Mouse (Mus musculus): ENCODE measurements around the gene Bbs7.

The Bbs7 gene

GRCm38 (mm10) chr3:36563666-36564065 lies 49.6 kb downstream of the Bbs7 start:
- H3K27me3 ChIP-seq (ENCODE audit: insufficient read depth, low read length), result no peaks in the 10 kb centered on the region
- H3K4me3 ChIP-seq (replicated peaks; ENCODE audit: low read length), result no peak overlapping the region
- TF ChIP-seq CTCF (conservative IDR thresholded peaks at IDR 0.05; ENCODE audit: low read length) (no peak), NANOG (IDR thresholded peaks at IDR 0.05; ENCODE audit: borderline replicate concordance, low read length) (no peak), POU5F1 (IDR thresholded peaks at IDR 0.05; ENCODE audit: borderline replicate concordance, low read length) (no peak)
- H3K9me3 ChIP-seq (ENCODE audit: low read length), result no peaks in the 10 kb centered on the region
- peaks cover 4% of the 10 kb centered on the region; the same call in 1 of the 2 replicates for H3K4me1 ChIP-seq (replicated peaks; ENCODE audit: low read depth, low read length)
- peaks cover 96% of the 10 kb centered on the region for H3K36me3 ChIP-seq (ENCODE audit: insufficient read depth, low read length)

GRCm38 (mm10) chr3:36559606-36560005 lies 53.7 kb downstream of the Bbs7 start:
- no peak overlapping the region for H3K4me3 ChIP-seq (replicated peaks; ENCODE audit: low read length)
- peaks cover 4% of the 10 kb centered on the region; the same call in 1 of the 2 replicates for H3K4me1 ChIP-seq (replicated peaks; ENCODE audit: low read depth, low read length)
- H3K36me3 ChIP-seq (ENCODE audit: insufficient read depth, low read length), result peaks cover 96% of the 10 kb centered on the region
- H3K27me3 ChIP-seq (ENCODE audit: insufficient read depth, low read length), result no peaks in the 10 kb centered on the region
- TF ChIP-seq POU5F1 (IDR thresholded peaks at IDR 0.05; ENCODE audit: borderline replicate concordance, low read length) (no peak), NANOG (IDR thresholded peaks at IDR 0.05; ENCODE audit: borderline replicate concordance, low read length) (no peak), CTCF (conservative IDR thresholded peaks at IDR 0.05; ENCODE audit: low read length) (no peak)
- no peaks in the 10 kb centered on the region for H3K9me3 ChIP-seq (ENCODE audit: low read length)

DNA sequence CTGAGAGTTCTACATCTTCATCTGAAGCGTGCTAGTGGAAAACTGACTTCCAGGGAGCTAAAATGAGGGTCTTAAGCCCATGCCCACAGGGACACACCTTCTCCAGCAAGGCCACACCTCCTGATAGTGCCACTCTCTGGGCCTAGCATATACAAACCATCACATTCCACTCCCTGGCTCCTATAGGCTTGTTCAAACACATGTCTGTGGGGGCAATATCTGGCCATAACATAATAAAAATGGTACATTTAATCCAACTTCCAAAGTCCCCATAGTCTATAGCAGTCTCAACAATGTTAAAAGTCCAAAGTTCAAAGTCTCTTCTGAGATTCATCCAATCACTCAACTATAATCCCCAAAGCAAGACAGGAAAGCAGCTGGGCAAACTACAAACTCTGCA lies 55.7 kb downstream of the Bbs7 start:
- Histone ChIP-seq H3K4me3 (replicated peaks; ENCODE audit: low read length) (no peak overlapping the region), H3K27me3 (ENCODE audit: insufficient read depth, low read length) (no peaks in the 10 kb centered on the region), H3K9me3 (ENCODE audit: low read length) (no peaks in the 10 kb centered on the region), H3K4me1 (replicated peaks; ENCODE audit: low read depth, low read length) (peaks cover 4% of the 10 kb centered on the region; the same call in 1 of the 2 replicates), H3K36me3 (ENCODE audit: insufficient read depth, low read length) (peaks cover 87% of the 10 kb centered on the region)
- TF ChIP-seq POU5F1 (IDR thresholded peaks at IDR 0.05; ENCODE audit: borderline replicate concordance, low read length) (no peak), NANOG (IDR thresholded peaks at IDR 0.05; ENCODE audit: borderline replicate concordance, low read length) (no peak), CTCF (conservative IDR thresholded peaks at IDR 0.05; ENCODE audit: low read length) (no peak)

- Histone ChIP-seq H3K4me1 (replicated peaks; ENCODE audit: low read depth, low read length) (peaks cover 10% of the 10 kb centered on the region), H3K4me3 (replicated peaks; ENCODE audit: low read length) (peak within 1 kb of the TSS; percentile 92), H3K27me3 (ENCODE audit: insufficient read depth, low read length) (no peaks in the 10 kb centered on the region), H3K9me3 (ENCODE audit: low read length) (no peaks in the 10 kb centered on the region), H3K36me3 (ENCODE audit: insufficient read depth, low read length) (peaks cover 39% of the 10 kb centered on the region)
- no peak for TF ChIP-seq CTCF (conservative IDR thresholded peaks at IDR 0.05; ENCODE audit: low read length)
- TF ChIP-seq NANOG (IDR thresholded peaks at IDR 0.05; ENCODE audit: borderline replicate concordance, low read length), result no peak
- TF ChIP-seq POU5F1 (IDR thresholded peaks at IDR 0.05; ENCODE audit: borderline replicate concordance, low read length), result no peak
These were observed 60.8 kb downstream of the Bbs7 start, which contains the start of gene Exosc9 for GRCm38 (mm10) chr3:36552406-36553047. Gene Exosc9 (plus strand): TSS chr3:36552606.

- Histone ChIP-seq H3K36me3 (ENCODE audit: insufficient read depth, low read length) (peaks cover 33% of the 10 kb centered on the region), H3K9me3 (ENCODE audit: low read length) (no peaks in the 10 kb centered on the region), H3K4me3 (replicated peaks; ENCODE audit: low read length) (peak overlapping the region; percentile 92), H3K4me1 (replicated peaks; ENCODE audit: low read depth, low read length) (peaks cover 10% of the 10 kb centered on the region), H3K27me3 (ENCODE audit: insufficient read depth, low read length) (no peaks in the 10 kb centered on the region)
- no peak for TF ChIP-seq POU5F1 (IDR thresholded peaks at IDR 0.05; ENCODE audit: borderline replicate concordance, low read length)
- TF ChIP-seq NANOG (IDR thresholded peaks at IDR 0.05; ENCODE audit: borderline replicate concordance, low read length), result no peak
- TF ChIP-seq CTCF (conservative IDR thresholded peaks at IDR 0.05; ENCODE audit: low read length), result no peak
These were observed 61.4 kb downstream of the Bbs7 start for GRCm38 (mm10) chr3:36551851-36552384.

DNA sequence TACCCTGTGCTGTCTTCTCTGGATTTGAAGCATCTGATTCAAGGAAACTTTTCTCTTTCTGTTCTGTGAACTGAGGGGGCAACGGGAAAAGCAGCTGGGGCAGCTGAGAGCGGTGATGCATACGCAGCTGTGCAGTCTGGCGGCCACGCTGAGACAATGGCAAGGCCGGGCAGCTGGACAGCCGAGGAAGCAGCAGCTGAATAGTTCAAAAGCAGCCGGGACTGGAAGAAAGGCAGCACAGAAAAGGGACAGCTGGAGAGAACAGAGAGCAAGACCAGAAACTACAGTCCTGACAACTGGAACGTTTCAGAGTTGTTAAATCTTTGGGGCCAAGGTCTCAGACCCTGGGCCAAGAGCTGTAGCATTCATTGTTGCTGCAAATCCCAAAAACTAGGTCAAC lies 61.9 kb downstream of the Bbs7 start:
- Histone ChIP-seq H3K36me3 (ENCODE audit: insufficient read depth, low read length) (peaks cover 28% of the 10 kb centered on the region), H3K9me3 (ENCODE audit: low read length) (no peaks in the 10 kb centered on the region), H3K27me3 (ENCODE audit: insufficient read depth, low read length) (no peaks in the 10 kb centered on the region), H3K4me1 (replicated peaks; ENCODE audit: low read depth, low read length) (peaks cover 10% of the 10 kb centered on the region), H3K4me3 (replicated peaks; ENCODE audit: low read length) (no peak overlapping the region)
- no peak for TF ChIP-seq POU5F1 (IDR thresholded peaks at IDR 0.05; ENCODE audit: borderline replicate concordance, low read length)
- no peak for TF ChIP-seq NANOG (IDR thresholded peaks at IDR 0.05; ENCODE audit: borderline replicate concordance, low read length)
- TF ChIP-seq CTCF (conservative IDR thresholded peaks at IDR 0.05; ENCODE audit: low read length), result no peak

DNA sequence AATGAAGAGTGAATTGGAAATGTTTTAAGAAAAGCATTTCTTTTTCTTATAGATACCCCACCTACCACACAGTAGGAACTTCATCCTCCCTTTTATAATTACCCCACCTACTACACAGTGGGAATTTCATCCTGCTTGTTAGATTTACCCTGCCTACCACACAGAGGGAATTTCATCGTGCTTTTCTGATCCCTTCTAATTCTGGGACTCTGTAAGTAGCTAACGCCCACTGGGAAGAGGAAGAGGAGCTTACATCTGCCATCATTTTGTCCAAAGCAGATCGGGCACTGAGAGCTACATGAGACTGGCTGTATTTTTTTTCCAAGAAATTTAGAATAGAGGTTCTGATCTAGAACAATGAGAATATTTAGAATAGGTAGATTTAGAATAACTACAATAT lies 68.3 kb downstream of the Bbs7 start:
- H3K4me3 ChIP-seq (replicated peaks; ENCODE audit: low read length), result no peak overlapping the region
- H3K4me1 ChIP-seq (replicated peaks; ENCODE audit: low read depth, low read length), result no peaks in the 10 kb centered on the region
- no peaks in the 10 kb centered on the region for H3K9me3 ChIP-seq (ENCODE audit: low read length)
- TF ChIP-seq NANOG (IDR thresholded peaks at IDR 0.05; ENCODE audit: borderline replicate concordance, low read length) (no peak), CTCF (conservative IDR thresholded peaks at IDR 0.05; ENCODE audit: low read length) (no peak), POU5F1 (IDR thresholded peaks at IDR 0.05; ENCODE audit: borderline replicate concordance, low read length) (no peak)
- H3K27me3 ChIP-seq (ENCODE audit: insufficient read depth, low read length), result no peaks in the 10 kb centered on the region
- no peaks in the 10 kb centered on the region for H3K36me3 ChIP-seq (ENCODE audit: insufficient read depth, low read length)

- no peak overlapping the region for H3K4me3 ChIP-seq (replicated peaks; ENCODE audit: low read length)
- no peaks in the 10 kb centered on the region for H3K4me1 ChIP-seq (replicated peaks; ENCODE audit: low read depth, low read length)
- no peaks in the 10 kb centered on the region for H3K36me3 ChIP-seq (ENCODE audit: insufficient read depth, low read length)
- TF ChIP-seq NANOG (IDR thresholded peaks at IDR 0.05; ENCODE audit: borderline replicate concordance, low read length), result no peak
- no peak for TF ChIP-seq CTCF (conservative IDR thresholded peaks at IDR 0.05; ENCODE audit: low read length)
- TF ChIP-seq POU5F1 (IDR thresholded peaks at IDR 0.05; ENCODE audit: borderline replicate concordance, low read length), result no peak
- no peaks in the 10 kb centered on the region for H3K9me3 ChIP-seq (ENCODE audit: low read length)
- no peaks in the 10 kb centered on the region for H3K27me3 ChIP-seq (ENCODE audit: insufficient read depth, low read length)
These were observed 71.9 kb downstream of the Bbs7 start for GRCm38 (mm10) chr3:36541399-36541798.

Measured in E14TG2a.4 (cell line).